Mouse (Mus musculus) heart, embryonic 11.5 days (tissue): ENCODE measurements around the gene Retsat. TPM values are rescaled to one million over a fixed set of nuclear protein-coding genes. Genes with fewer than 3 reads are reported as not detected.

ENCODE experiments used
- ATAC-seq: fragments of 200-750 bp; cut with Nextera tagmentation; replicated peaks from 2 replicates; pipeline ENCODE4 v1.8.0; 2017; ENCODE audit warnings: moderate library complexity; ENCODE audit not compliant: insufficient number of reproducible peaks, low FRiP score, low TSS enrichment
- H3K27ac ChIP-seq: fragments of 300-500 bp; sonication (generic); 2 replicates; pipeline ENCODE4 v1.5.1; 2014; ENCODE audit warnings: mild to moderate bottlenecking, low read depth, low read length
- H3K27me3 ChIP-seq: fragments of 300-500 bp; sonication (generic); 2 replicates; pipeline ENCODE4 v1.6.1; 2014; ENCODE audit warnings: mild to moderate bottlenecking, low read length, mixed read lengths; ENCODE audit not compliant: control insufficient read depth, insufficient read depth
- H3K36me3 ChIP-seq: fragments of 300-500 bp; sonication (generic); 2 replicates; pipeline ENCODE4 v1.6.1; 2014; ENCODE audit warnings: mild to moderate bottlenecking, low read length, moderate library complexity, mixed read lengths; ENCODE audit not compliant: control insufficient read depth, insufficient read depth
- H3K4me1 ChIP-seq: fragments of 300-500 bp; sonication (generic); 2 replicates; pipeline ENCODE4 v1.6.1; 2014; ENCODE audit warnings: low read length; ENCODE audit not compliant: control insufficient read depth, insufficient read depth
- H3K4me2 ChIP-seq: fragments of 300-500 bp; sonication (generic); 2 replicates; pipeline ENCODE4 v1.6.1; 2014; ENCODE audit warnings: mild to moderate bottlenecking, moderate library complexity
- H3K4me3 ChIP-seq: fragments of 300-500 bp; sonication (generic); 2 replicates; pipeline ENCODE4 v1.5.1; 2014; ENCODE audit warnings: low read depth, low read length
- H3K9ac ChIP-seq: fragments of 300-500 bp; sonication (generic); 2 replicates; pipeline ENCODE4 v1.6.1; 2014; ENCODE audit warnings: mild to moderate bottlenecking, low read depth, low read length, moderate library complexity
- H3K9me3 ChIP-seq: fragments of 300-500 bp; sonication (generic); replicated peaks from 2 replicates; pipeline ENCODE4 v1.6.1; 2016; ENCODE audit warnings: low read length; ENCODE audit not compliant: control insufficient read depth
- WGBS: fragments of 180-500 bp; shearing (Covaris S2); extraction: QIAGEN DNeasy Blood & Tissue Kit; methylation state at CpG from one replicate; pipeline ENCODE4 v1.1.7; 2014; ENCODE audit not compliant: insufficient replicate concordance; 5-methylcytosine and 5-hydroxymethylcytosine counted together
- polyA plus RNA-seq: library from polyadenylated mRNA; unstranded; fragments of >200 nt; fragmentation: Nextera tagmentation; extraction: Ambion mirVana; gene quantifications from 2 replicates; pipeline ENCODE4 v1.2.1, GENCODE M21; 2014

The Retsat gene
- polyA plus RNA-seq, 1 experiment from 2014 or later = 13.9 TPM

DNA sequence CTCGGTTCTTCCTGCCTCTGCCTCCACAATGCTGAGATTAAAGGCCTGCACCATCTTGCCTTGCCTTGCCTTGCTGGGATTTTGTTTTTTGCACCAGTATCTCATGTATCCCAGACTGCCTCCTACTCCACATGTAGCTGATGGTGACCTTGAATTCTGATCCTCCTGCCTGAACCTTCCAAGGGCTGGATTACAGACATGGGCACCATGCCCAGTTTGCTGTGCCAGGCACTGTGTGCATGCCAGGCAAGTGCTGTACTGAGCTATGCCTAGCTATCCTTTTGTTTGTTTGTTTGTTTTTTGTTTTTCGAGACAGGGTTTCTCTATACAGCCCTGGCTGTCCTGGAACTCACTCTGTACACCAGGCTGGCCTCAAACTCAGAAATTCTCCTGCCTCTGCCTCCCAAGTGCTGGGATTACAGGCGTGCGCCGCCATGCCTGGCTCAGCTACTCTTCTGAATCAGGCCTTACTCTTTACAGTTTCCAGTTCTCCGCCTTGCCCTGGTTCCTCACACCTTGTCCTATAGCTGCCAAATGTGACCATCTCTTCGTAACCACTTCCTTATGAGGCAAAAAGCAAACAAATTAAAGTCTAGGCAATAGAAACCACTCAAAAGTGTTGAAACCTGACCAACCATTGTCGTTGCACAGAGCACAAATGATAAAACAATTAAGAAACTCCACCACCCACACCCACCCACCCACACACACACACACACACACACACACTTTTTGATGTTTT, 25.6 kb downstream of the Retsat start:
- ATAC-seq = no peak
- no peaks in the 10 kb centered on the region for H3K4me1 ChIP-seq
- no peak overlapping the region for H3K4me3 ChIP-seq
- WGBS = 85% methylated on average over 8 of the region's 8 CpGs
- H3K36me3 ChIP-seq = peaks cover 3% of the 10 kb centered on the region
- H3K9me3 ChIP-seq = no peaks in the 10 kb centered on the region
- H3K4me2 ChIP-seq = no peak overlapping the region
- no peak overlapping the region for H3K9ac ChIP-seq
- no peaks in the 10 kb centered on the region for H3K27me3 ChIP-seq
- no peak overlapping the region for H3K27ac ChIP-seq

- 70% methylated on average over 7 of the region's 7 CpGs for WGBS
- Histone ChIP-seq H3K9ac (no peak overlapping the region), H3K27me3 (no peaks in the 10 kb centered on the region), H3K4me2 (no peak overlapping the region), H3K4me1 (no peaks in the 10 kb centered on the region), H3K27ac (no peak overlapping the region), H3K4me3 (no peak overlapping the region), H3K36me3 (peaks cover 10% of the 10 kb centered on the region), H3K9me3 (no peaks in the 10 kb centered on the region)
- ATAC-seq = no peak
Observed at GRCm38 (mm10) chr6:72626391-72626790, 28.1 kb downstream of the Retsat start.

GRCm38 (mm10) chr6:72627276-72627675, 29.0 kb downstream of the Retsat start:
- peaks cover 10% of the 10 kb centered on the region for H3K36me3 ChIP-seq
- H3K4me3 ChIP-seq = no peak overlapping the region
- H3K9me3 ChIP-seq = no peaks in the 10 kb centered on the region
- 0 out of 2 replicates have a peak overlapping the region, but pooled peaks have one; percentile 22 for H3K27ac ChIP-seq
- no peaks in the 10 kb centered on the region for H3K4me1 ChIP-seq
- no peak for ATAC-seq
- no peaks in the 10 kb centered on the region for H3K27me3 ChIP-seq
- H3K9ac ChIP-seq = no peak overlapping the region
- H3K4me2 ChIP-seq = no peak overlapping the region
- 89% methylated on average over 16 of the region's 16 CpGs for WGBS

DNA sequence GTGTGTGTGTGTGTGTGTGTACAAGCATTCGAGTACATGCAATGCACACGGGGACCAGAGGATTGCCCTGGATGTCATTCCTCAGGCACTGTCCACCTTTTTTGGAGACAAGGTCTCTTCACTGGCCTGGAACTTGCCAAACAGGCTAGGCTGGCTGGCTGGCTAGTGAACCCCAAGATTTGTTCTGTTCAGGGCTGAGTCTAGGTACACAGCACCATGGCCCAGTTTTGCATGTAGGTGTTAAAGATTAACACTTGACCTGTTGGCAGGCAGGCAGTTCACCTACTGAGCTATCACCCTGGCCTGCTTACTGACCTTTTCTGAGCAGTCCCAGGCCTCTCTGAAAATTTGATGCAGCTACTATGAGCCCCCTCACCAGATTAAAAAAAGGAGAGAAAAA, 32.1 kb downstream of the Retsat start:
- H3K27ac ChIP-seq = no peak overlapping the region
- WGBS = 93% methylated on average over 2 of the region's 2 CpGs
- no peak overlapping the region for H3K4me2 ChIP-seq
- peaks cover 10% of the 10 kb centered on the region for H3K36me3 ChIP-seq
- no peak overlapping the region for H3K9ac ChIP-seq
- H3K9me3 ChIP-seq = no peaks in the 10 kb centered on the region
- no peaks in the 10 kb centered on the region for H3K27me3 ChIP-seq
- H3K4me3 ChIP-seq = no peak overlapping the region
- no peak for ATAC-seq
- no peaks in the 10 kb centered on the region for H3K4me1 ChIP-seq

- WGBS = 87% methylated on average over 14 of the region's 14 CpGs
- H3K4me3 ChIP-seq = no peak overlapping the region
- no peaks in the 10 kb centered on the region for H3K9me3 ChIP-seq
- H3K27me3 ChIP-seq = no peaks in the 10 kb centered on the region
- no peak overlapping the region for H3K4me2 ChIP-seq
- peaks cover 10% of the 10 kb centered on the region for H3K36me3 ChIP-seq
- no peak overlapping the region for H3K9ac ChIP-seq
- H3K4me1 ChIP-seq = no peaks in the 10 kb centered on the region; the same call in 1 of the 2 replicates
- ATAC-seq = no peak
- no peak overlapping the region for H3K27ac ChIP-seq
Observed at GRCm38 (mm10) chr6:72630961-72631360, 32.7 kb downstream of the Retsat start.

DNA sequence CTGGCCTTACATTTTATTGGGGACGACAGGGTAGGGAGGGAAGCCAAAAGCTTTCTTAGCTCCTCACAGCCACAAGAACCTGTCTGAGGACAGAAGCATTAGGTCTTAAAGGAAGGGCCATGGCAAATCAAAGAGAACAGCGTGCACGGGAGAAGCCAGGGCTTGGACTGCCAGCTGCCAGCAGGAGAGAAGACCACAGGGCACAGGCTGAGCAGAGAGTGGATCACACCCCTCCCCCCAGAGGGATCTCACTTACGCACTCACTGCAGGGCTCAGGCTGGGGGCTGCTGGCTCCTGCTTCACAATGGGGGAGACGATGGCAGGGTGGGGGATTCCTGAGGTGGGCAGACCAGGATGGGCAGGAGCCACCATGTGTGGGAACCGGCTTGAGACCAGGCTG, 33.4 kb downstream of the Retsat start:
- Histone ChIP-seq H3K27me3 (no peaks in the 10 kb centered on the region), H3K9ac (no peak overlapping the region), H3K27ac (no peak overlapping the region), H3K36me3 (peaks cover 10% of the 10 kb centered on the region), H3K4me1 (peaks cover 4% of the 10 kb centered on the region; the same call in 1 of the 2 replicates), H3K9me3 (no peaks in the 10 kb centered on the region), H3K4me2 (no peak overlapping the region), H3K4me3 (no peak overlapping the region)
- 85% methylated on average over 6 of the region's 6 CpGs for WGBS
- no peak for ATAC-seq

DNA sequence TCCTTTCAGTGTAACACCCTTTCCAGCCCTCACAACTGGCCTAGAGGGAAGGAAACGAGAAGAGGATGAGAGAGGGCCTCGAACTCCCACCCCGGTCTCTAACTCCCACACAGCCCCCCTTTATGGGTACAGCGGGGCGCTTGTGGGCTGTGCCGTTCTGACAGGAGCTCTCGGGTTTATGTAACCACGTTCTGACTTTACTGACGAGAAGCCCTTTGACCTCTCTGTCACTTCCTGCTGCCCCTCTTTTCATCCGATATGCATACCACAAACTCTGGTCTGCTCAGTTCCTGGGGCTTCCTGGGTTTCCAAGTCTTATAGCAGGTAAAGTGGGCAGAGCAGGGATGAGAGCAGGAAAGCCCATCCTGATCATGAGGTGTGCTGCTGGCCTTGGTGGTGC, 36.0 kb downstream of the Retsat start:
- Histone ChIP-seq H3K4me2 (no peak overlapping the region), H3K9ac (no peak overlapping the region), H3K9me3 (no peaks in the 10 kb centered on the region), H3K27ac (no peak overlapping the region), H3K27me3 (no peaks in the 10 kb centered on the region), H3K36me3 (peaks cover 7% of the 10 kb centered on the region), H3K4me1 (peaks cover 4% of the 10 kb centered on the region; the same call in 1 of the 2 replicates), H3K4me3 (no peak overlapping the region)
- ATAC-seq = no peak
- WGBS = 77% methylated on average over 10 of the region's 10 CpGs

DNA sequence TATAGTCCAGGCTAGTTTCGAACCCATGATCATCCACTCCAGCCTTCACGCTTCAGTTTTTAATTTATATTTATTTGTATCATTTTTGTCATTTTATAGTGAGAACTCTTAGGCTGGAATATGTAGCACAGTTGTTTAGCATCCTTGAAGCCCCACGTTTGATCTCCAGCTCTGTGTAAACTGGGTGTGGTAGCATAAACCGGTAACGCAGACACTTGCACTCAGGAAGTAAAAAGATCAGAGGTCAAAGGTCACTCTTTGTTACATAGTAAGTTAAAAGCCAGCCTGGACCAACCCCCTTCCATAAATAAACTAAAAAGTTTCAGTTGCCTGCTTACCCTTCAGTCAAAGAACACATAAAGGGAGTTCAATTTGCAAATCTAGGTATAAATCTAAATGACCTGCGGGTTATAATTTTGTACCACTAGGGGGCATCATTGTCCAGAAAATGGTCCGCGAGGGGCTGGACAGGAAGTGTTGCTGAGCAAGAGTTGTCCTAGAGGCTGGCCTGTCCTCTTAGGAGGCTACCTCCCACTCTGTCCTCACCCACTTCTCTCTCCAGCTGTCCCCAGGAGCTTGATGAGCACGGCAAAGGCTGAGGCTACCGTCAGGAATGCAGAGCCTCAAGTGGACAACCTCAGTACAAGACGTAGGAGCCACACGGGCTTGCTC, 37.6 kb downstream of the Retsat start:
- 40% methylated on average over 12 of the region's 12 CpGs for WGBS
- Histone ChIP-seq H3K4me1 (peaks cover 4% of the 10 kb centered on the region; the same call in 1 of the 2 replicates), H3K27ac (no peak overlapping the region), H3K36me3 (no peaks in the 10 kb centered on the region), H3K4me2 (peak overlapping the region; percentile 43; the same call in 1 of the 2 replicates), H3K9me3 (no peaks in the 10 kb centered on the region), H3K4me3 (no peak overlapping the region), H3K27me3 (no peaks in the 10 kb centered on the region), H3K9ac (0 out of 2 replicates have a peak overlapping the region, but pooled peaks have one; percentile 40)
- ATAC-seq = no peak; the same call in 1 of the 2 replicates
